Mouse (Mus musculus): Measurements from ENCODE around the gene Gpr88. TPM values are rescaled to one million over a fixed set of nuclear protein-coding genes. Genes with fewer than 3 reads are reported as not detected.

Gene Gpr88
- total RNA-seq (2012; rRNA removed) = not detected in 2 replicates
- polyA plus RNA-seq (2012; ENCODE audit: insufficient read depth in 1 of 2, insufficient read length in 2 of 2, low read depth in 1 of 2, low replicate concordance in 2 of 2, missing spikeins in 1 of 2) = not detected

DNA sequence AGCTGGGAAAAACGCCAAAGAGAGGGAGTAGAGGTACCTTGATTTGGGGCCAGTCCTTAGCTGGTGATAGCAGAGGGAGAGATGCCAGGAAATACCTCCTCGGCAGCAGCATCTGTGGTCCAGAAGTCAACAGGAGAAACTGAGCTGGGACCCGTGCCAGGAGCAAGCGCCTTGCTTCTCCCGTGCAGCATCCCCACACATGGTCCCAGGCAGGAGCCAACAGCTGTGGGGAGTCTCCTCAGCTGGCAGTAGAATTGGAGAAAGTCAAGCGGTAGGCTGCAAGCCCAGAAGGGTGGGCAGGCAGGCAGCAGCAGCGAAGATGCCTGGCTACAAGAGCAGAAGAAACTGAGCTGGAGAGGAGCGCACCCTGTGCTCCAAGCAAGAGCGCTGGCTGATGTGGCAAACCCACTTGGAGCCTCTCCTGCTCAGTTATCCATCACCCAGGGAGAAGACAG, at the start of gene Gpr88:
Gene Gpr88, minus strand, starts transcription at position 427 of the 455 bp plus-strand sequence.
- TF ChIP-seq TCF12 (IDR thresholded peaks at IDR 0.05; ENCODE audit: low read depth, low read length) = no peak
- TF ChIP-seq POLR2AphosphoS5 (IDR thresholded peaks at IDR 0.05; ENCODE audit: borderline replicate concordance, low read depth, low read length) = no peak
- no peak for TF ChIP-seq MYB (IDR thresholded peaks at IDR 0.05; ENCODE audit: low read depth, low read length)
- no peak for TF ChIP-seq JUND (IDR thresholded peaks at IDR 0.05; ENCODE audit: low read depth, low read length)
- no peak for TF ChIP-seq HCFC1 (IDR thresholded peaks at IDR 0.05; ENCODE audit: low read depth, low read length)
- TF ChIP-seq MXI1 (IDR thresholded peaks at IDR 0.05; ENCODE audit: low read depth, low read length) = no peak
- TF ChIP-seq POLR2AphosphoS2 (IDR thresholded peaks at IDR 0.05; ENCODE audit: low read length) = no peak
- no peak for TF ChIP-seq RAD21 (IDR thresholded peaks at IDR 0.05; ENCODE audit: low read depth, low read length)
- TF ChIP-seq ETS1 (IDR thresholded peaks at IDR 0.05; ENCODE audit: low read depth, low read length) = no peak
- TF ChIP-seq E2F4 (IDR thresholded peaks at IDR 0.05; ENCODE audit: borderline replicate concordance, low read depth, low read length) = no peak
- TF ChIP-seq POLR2A (IDR thresholded peaks at IDR 0.05; ENCODE audit: control insufficient read depth in 1 of 2, insufficient read depth in 1 of 2, low read depth in 1 of 2, low read length in 2 of 2, poor library complexity in 1 of 2) = no peak
- no peak for TF ChIP-seq MAFK (IDR thresholded peaks at IDR 0.05; ENCODE audit: borderline replicate concordance, low read depth, low read length)
- no peak for TF ChIP-seq SMC3 (IDR thresholded peaks at IDR 0.05; ENCODE audit: low read depth, low read length)
- TF ChIP-seq BHLHE40 (IDR thresholded peaks at IDR 0.05; ENCODE audit: borderline replicate concordance, low read depth, low read length) = no peak
- TF ChIP-seq CHD2 (IDR thresholded peaks at IDR 0.05; ENCODE audit: low read length) = no peak
- no peak for TF ChIP-seq USF2 (IDR thresholded peaks at IDR 0.05; ENCODE audit: borderline replicate concordance in 1 of 2, insufficient read depth in 1 of 2, low read depth in 1 of 2, low read length in 2 of 2)
- TF ChIP-seq SIN3A (IDR thresholded peaks at IDR 0.05; ENCODE audit: low read length) = no peak
- Histone ChIP-seq H3K4me3 (ENCODE audit: control insufficient read depth in 1 of 2, insufficient read depth in 1 of 2, low read depth in 2 of 2, low read length in 2 of 2) (no peak within 1 kb of the TSS), H3K36me3 (ENCODE audit: control insufficient read depth in 1 of 2, insufficient read depth in 2 of 2, low read length in 2 of 2) (no peaks in the 10 kb centered on the region)

DNA sequence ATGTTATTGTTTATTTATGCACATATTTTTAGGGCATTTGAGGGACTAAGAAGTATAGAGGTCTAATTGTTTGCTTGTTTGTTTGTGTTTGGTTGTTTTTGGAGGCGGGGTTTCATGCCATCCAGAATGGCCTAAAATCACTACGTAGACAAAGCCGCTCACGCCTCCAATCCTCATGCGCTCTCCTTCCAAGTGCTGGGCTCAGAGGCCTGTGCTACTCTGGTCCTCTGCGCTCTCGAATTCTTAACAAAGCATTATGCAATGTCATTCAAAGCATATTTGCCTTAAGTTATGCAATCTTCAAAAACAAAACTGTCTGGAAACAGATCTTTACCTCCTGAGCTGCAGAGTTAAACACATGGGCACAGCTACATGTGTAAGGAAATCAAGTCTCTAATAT, 49.3 kb upstream of the Gpr88 start:
- Histone ChIP-seq H3K9me3 (replicated peaks; ENCODE audit: insufficient read depth, low read length) (no peaks in the 10 kb centered on the region), H3K79me2 (ENCODE audit: control insufficient read depth, insufficient read depth, low read length, poor library complexity) (no peaks in the 10 kb centered on the region), H3K4me1 (ENCODE audit: control insufficient read depth in 1 of 2, insufficient read depth in 2 of 2, low read length in 2 of 2) (no peaks in the 10 kb centered on the region), H3K27me3 (ENCODE audit: control insufficient read depth in 1 of 2, insufficient read depth in 2 of 2, low read length in 2 of 2) (no peaks in the 10 kb centered on the region), H3K36me3 (ENCODE audit: control insufficient read depth in 1 of 2, insufficient read depth in 2 of 2, low read length in 2 of 2) (no peaks in the 10 kb centered on the region), H3K27ac (ENCODE audit: control insufficient read depth, low read depth, low read length) (no peak overlapping the region), H3K9ac (ENCODE audit: control insufficient read depth, low read depth, low read length, poor library complexity, severe bottlenecking) (no peak overlapping the region), H3K4me3 (ENCODE audit: control insufficient read depth in 1 of 2, insufficient read depth in 1 of 2, low read depth in 2 of 2, low read length in 2 of 2) (no peak overlapping the region)
- no peak for DNase-seq (ENCODE audit: low read depth, low spot score)
- TF ChIP-seq CTCF (IDR thresholded peaks at IDR 0.05 in 2 of 3, conservative IDR thresholded peaks at IDR 0.05 in 1 of 3; ENCODE audit: control insufficient read depth in 1 of 3, insufficient read depth in 1 of 3, low read depth in 2 of 3, low read length in 3 of 3, poor library complexity in 1 of 3, severe bottlenecking in 1 of 3) (no peak), CHD1 (IDR thresholded peaks at IDR 0.05; ENCODE audit: low read depth, low read length) (no peak), NELFE (IDR thresholded peaks at IDR 0.05; ENCODE audit: low read depth, low read length) (no peak), POLR2AphosphoS2 (IDR thresholded peaks at IDR 0.05; ENCODE audit: low read length) (no peak), HCFC1 (IDR thresholded peaks at IDR 0.05; ENCODE audit: low read depth, low read length) (no peak), GABPA (IDR thresholded peaks at IDR 0.05; ENCODE audit: low read depth, low read length) (no peak), CHD2 (IDR thresholded peaks at IDR 0.05; ENCODE audit: low read length) (no peak), POLR2A (IDR thresholded peaks at IDR 0.05; ENCODE audit: control insufficient read depth in 1 of 2, insufficient read depth in 1 of 2, low read depth in 1 of 2, low read length in 2 of 2, poor library complexity in 1 of 2) (no peak), MAFK (IDR thresholded peaks at IDR 0.05; ENCODE audit: borderline replicate concordance, low read depth, low read length) (no peak), ETS1 (IDR thresholded peaks at IDR 0.05; ENCODE audit: low read depth, low read length) (no peak), TCF12 (IDR thresholded peaks at IDR 0.05; ENCODE audit: low read depth, low read length) (no peak), ELF1 (IDR thresholded peaks at IDR 0.05; ENCODE audit: low read depth, low read length) (no peak), MAX (IDR thresholded peaks at IDR 0.05; ENCODE audit: low read length) (no peak), RAD21 (IDR thresholded peaks at IDR 0.05; ENCODE audit: low read depth, low read length) (no peak), ZC3H11A (IDR thresholded peaks at IDR 0.05; ENCODE audit: low read depth, low read length) (no peak), TBP (IDR thresholded peaks at IDR 0.05; ENCODE audit: low read depth, low read length) (no peak), RCOR1 (IDR thresholded peaks at IDR 0.05; ENCODE audit: low read depth, low read length) (no peak), MAZ (IDR thresholded peaks at IDR 0.05; ENCODE audit: low read depth, low read length) (no peak)

More for the DNA sequence above, at the start of gene Gpr88:
- H3K27ac ChIP-seq (ENCODE audit: control insufficient read depth, low read depth, low read length) = no peak within 1 kb of the TSS
- no peak for DNase-seq (ENCODE audit: low read depth, low spot score)
- no peaks in the 10 kb centered on the region; a peak in 1 of 4 replicates for H3K27me3 ChIP-seq (ENCODE audit: control insufficient read depth in 1 of 2, insufficient read depth in 2 of 2, low read length in 2 of 2)
- no peak within 1 kb of the TSS for H3K9ac ChIP-seq (ENCODE audit: control insufficient read depth, low read depth, low read length, poor library complexity, severe bottlenecking)
- H3K9me3 ChIP-seq (replicated peaks; ENCODE audit: insufficient read depth, low read length) = no peaks in the 10 kb centered on the region
- no peaks in the 10 kb centered on the region for H3K4me1 ChIP-seq (ENCODE audit: control insufficient read depth in 1 of 2, insufficient read depth in 2 of 2, low read length in 2 of 2)
- no peaks in the 10 kb centered on the region for H3K79me2 ChIP-seq (ENCODE audit: control insufficient read depth, insufficient read depth, low read length, poor library complexity)
